7 mouse cellular contexts compared by ENCODE assay signal in the genomic region with DNA sequence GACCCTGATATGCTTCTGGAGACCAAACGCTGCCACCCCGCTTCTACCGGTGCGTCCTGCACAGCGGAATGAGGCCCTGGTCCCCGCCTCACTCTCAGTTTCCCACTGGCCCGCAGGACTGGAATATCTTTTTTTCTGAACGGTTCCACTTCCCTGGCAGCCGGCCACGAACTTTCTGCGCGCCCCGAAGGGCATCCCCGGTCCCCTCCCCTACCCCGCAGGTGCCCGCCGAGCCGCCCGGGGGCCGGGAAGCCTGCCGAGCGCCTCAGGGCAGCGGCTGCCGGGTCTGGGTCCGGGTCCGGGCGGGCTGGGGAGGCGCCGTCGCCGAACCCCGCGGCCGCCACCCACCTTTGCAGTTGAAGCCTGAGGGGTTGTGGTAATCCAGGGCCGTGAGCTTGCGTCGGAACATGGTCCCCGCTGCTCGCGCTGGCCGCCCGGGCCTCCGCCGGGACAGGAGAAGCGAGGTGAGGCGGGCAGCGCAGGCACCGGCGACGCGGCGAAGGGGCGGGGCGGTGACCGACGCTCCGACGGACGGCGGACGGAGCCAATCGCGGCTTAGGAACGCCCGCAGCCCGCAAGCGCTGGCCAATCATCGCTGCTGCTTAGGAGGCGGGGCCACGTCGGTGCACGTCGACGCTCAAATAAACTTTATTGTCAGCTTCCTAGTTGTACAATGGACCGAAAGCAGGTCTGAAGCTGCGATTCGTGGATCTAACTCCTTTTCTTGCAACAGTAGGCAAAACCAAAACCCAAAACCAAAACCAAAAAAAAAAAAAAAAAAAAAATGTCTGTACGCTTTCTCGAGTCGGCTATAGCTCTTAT. TPM values are rescaled to one million over a fixed set of nuclear protein-coding genes. Genes with fewer than 3 reads are reported as not detected.
DNase-seq lines count a peak whose midpoint lies in the region; ATAC-seq lines count a peak whose summit lies in the region.

A gene (minus strand): TSS at position 504 of the 822 bp plus-strand sequence.

- H3K27me3 ChIP-seq in embryonic facial prominence, embryonic 12.5 days: no peaks in the 10 kb centered on the region
- H3K27me3 ChIP-seq in limb, embryonic 11.5 days (ENCODE audit: control insufficient read depth, insufficient read depth, low read length): no peaks in the 10 kb centered on the region
- H3K27me3 ChIP-seq in midbrain, embryonic 14.5 days (ENCODE audit: control insufficient read depth, insufficient read depth, low read length): no peaks in the 10 kb centered on the region

- peak within 1 kb of the TSS; percentile 75 for H3K4me2 ChIP-seq in embryonic facial prominence, embryonic 12.5 days (replicated peaks)
- peak within 1 kb of the TSS; percentile 76 for H3K4me2 ChIP-seq in limb, embryonic 11.5 days (ENCODE audit: low read depth, severe bottlenecking)
- H3K4me2 ChIP-seq in midbrain, embryonic 14.5 days (ENCODE audit: low read length): peak within 1 kb of the TSS; percentile 83

- peak; percentile 95 for DNase-seq in adrenal gland, postnatal 25 days
- peak; percentile 99 for DNase-seq in heart, adult 11 months
- peak; percentile 92 for DNase-seq in kidney, adult 18-20 months
- DNase-seq in limb, embryonic 11.5 days (ENCODE audit: low spot score): peak; percentile 92
- DNase-seq in midbrain, embryonic 14.5 days: peak; percentile 98
- DNase-seq in spleen, adult 18-20 months: peak; percentile 84 to 91

- ATAC-seq in embryonic facial prominence, embryonic 12.5 days (ENCODE audit: insufficient number of reproducible peaks, insufficient read depth, low FRiP score, low TSS enrichment): peak; percentile 94
- ATAC-seq in limb, embryonic 11.5 days (ENCODE audit: insufficient number of reproducible peaks, low FRiP score, low TSS enrichment, low read depth): peak; percentile 96
- peak; percentile 98 for ATAC-seq in midbrain, embryonic 14.5 days (ENCODE audit: low FRiP score, low TSS enrichment)

- peak within 1 kb of the TSS; percentile 96 for H3K4me3 ChIP-seq in embryonic facial prominence, embryonic 12.5 days
- H3K4me3 ChIP-seq in limb, embryonic 11.5 days (ENCODE audit: low read depth, low read length): peak within 1 kb of the TSS; percentile 92
- H3K4me3 ChIP-seq in midbrain, embryonic 14.5 days (replicated peaks; ENCODE audit: low read depth, low read length): peak within 1 kb of the TSS; percentile 92

- no peaks in the 10 kb centered on the region for H3K9me3 ChIP-seq in embryonic facial prominence, embryonic 12.5 days
- no peaks in the 10 kb centered on the region for H3K9me3 ChIP-seq in limb, embryonic 11.5 days (ENCODE audit: control insufficient read depth, low read length)
- no peaks in the 10 kb centered on the region for H3K9me3 ChIP-seq in midbrain, embryonic 14.5 days (ENCODE audit: control insufficient read depth, low read length)

- peaks cover 8% of the 10 kb centered on the region; the same call in 1 of the 2 replicates for H3K4me1 ChIP-seq in embryonic facial prominence, embryonic 12.5 days
- peaks cover 4% of the 10 kb centered on the region for H3K4me1 ChIP-seq in limb, embryonic 11.5 days (ENCODE audit: control insufficient read depth, insufficient read depth, low read length)
- peaks cover 14% of the 10 kb centered on the region for H3K4me1 ChIP-seq in midbrain, embryonic 14.5 days (ENCODE audit: control insufficient read depth, insufficient read depth, low read length)

- peak within 1 kb of the TSS; percentile 73 for H3K27ac ChIP-seq in embryonic facial prominence, embryonic 12.5 days
- H3K27ac ChIP-seq in limb, embryonic 11.5 days (replicated peaks; ENCODE audit: low read depth, low read length): no peak within 1 kb of the TSS
- H3K27ac ChIP-seq in midbrain, embryonic 14.5 days (replicated peaks; ENCODE audit: low read depth, low read length): peak within 1 kb of the TSS; percentile 85

- WGBS in embryonic facial prominence, embryonic 12.5 days: under 1% methylated on average over 80 of the region's 80 CpGs
- WGBS in limb, embryonic 11.5 days: under 1% methylated on average over 80 of the region's 80 CpGs
- WGBS in midbrain, embryonic 14.5 days: under 1% methylated on average over 80 of the region's 80 CpGs

- H3K36me3 ChIP-seq in embryonic facial prominence, embryonic 12.5 days: peaks cover 24% of the 10 kb centered on the region
- peaks cover 8% of the 10 kb centered on the region for H3K36me3 ChIP-seq in limb, embryonic 11.5 days (ENCODE audit: control insufficient read depth, insufficient read depth, low read length)
- H3K36me3 ChIP-seq in midbrain, embryonic 14.5 days (ENCODE audit: control insufficient read depth, insufficient read depth, low read length): peaks cover 34% of the 10 kb centered on the region

- H3K9ac ChIP-seq in embryonic facial prominence, embryonic 12.5 days: peak within 1 kb of the TSS; percentile 95
- peak within 1 kb of the TSS; percentile 89 for H3K9ac ChIP-seq in limb, embryonic 11.5 days (ENCODE audit: low read length)
- peak within 1 kb of the TSS; percentile 93 for H3K9ac ChIP-seq in midbrain, embryonic 14.5 days (replicated peaks; ENCODE audit: low read length)

RNA-seq across cellular contexts. Expression of the gene that starts here (rescaled TPM):
- total RNA-seq in adrenal gland, postnatal 25 days (2021): 68.8 and 69.2 TPM in 2 replicates
- polyA plus RNA-seq in embryonic facial prominence, embryonic 12.5 days (2016; fragmentation: Nextera tagmentation; extraction: Ambion mirVana): 228 and 237 TPM in 2 replicates
- 256 and 263 TPM in 2 replicates for polyA plus RNA-seq in limb, embryonic 11.5 days (2014; fragmentation: Nextera tagmentation; extraction: Ambion mirVana)
- polyA plus RNA-seq in midbrain, embryonic 14.5 days (2014; fragmentation: Nextera tagmentation; extraction: Ambion mirVana): 178 and 196 TPM in 2 replicates
